Mouse (Mus musculus): ENCODE results near the gene Rbm38.

DNA sequence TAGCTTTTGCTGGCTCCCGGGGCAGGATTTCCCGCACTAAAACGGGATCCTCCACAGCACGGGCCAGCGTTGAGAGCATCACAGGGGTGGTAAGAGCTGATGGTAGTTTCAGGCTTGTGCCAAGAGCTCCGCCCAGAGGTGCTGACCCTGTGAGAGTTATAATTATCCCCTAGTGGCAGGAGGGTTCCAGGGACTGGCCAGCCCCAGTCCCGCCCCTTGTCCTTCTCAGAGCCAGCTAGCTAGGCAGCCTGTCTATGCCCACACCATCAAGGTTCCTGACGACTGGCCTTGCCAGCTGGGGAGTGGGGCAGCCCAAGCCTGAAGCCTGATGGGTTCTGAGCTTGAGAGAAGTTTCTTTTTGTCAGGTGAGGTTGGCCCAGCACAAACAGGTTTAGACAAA, 1.7 kb upstream of the Rbm38 start:
- no peak for TF ChIP-seq CTCF (IDR thresholded peaks at IDR 0.05; ENCODE audit: insufficient read depth, low read length)
- no peak for TF ChIP-seq POLR2A (IDR thresholded peaks at IDR 0.05; ENCODE audit: borderline replicate concordance, extremely low read depth, low read depth, low read length)
